Mouse (Mus musculus): ENCODE results near the gene Olfr643. TPM values are rescaled to one million over a fixed set of nuclear protein-coding genes. Genes with fewer than 3 reads are reported as not detected.

The Olfr643 gene
- polyA plus RNA-seq, 1 experiment from 2014 or later: not detected

GRCm38 (mm10) chr7:104085365-104085764 lies 51.8 kb downstream of the Olfr643 start, which contains the start of gene Olfr645:
Gene Olfr645, minus strand, starts transcription at chr7:104085465.
- Histone ChIP-seq H3K4me2 (no peak within 1 kb of the TSS), H3K9me3 (no peaks in the 10 kb centered on the region), H3K4me1 (replicated peaks) (no peaks in the 10 kb centered on the region), H3K4me3 (no peak within 1 kb of the TSS), H3K36me3 (no peaks in the 10 kb centered on the region), H3K9ac (no peak within 1 kb of the TSS), H3K27me3 (no peaks in the 10 kb centered on the region), H3K27ac (no peak within 1 kb of the TSS)
- 85% methylated on average over 1 of the region's 1 CpGs for WGBS
- ATAC-seq (ENCODE audit: low FRiP score): no peak

GRCm38 (mm10) chr7:104071769-104072168 lies 65.4 kb downstream of the Olfr643 start, which contains the start of gene Olfr644:
Gene Olfr644, minus strand, starts transcription at chr7:104071869.
- Histone ChIP-seq H3K27me3 (no peaks in the 10 kb centered on the region), H3K9me3 (no peaks in the 10 kb centered on the region), H3K27ac (no peak within 1 kb of the TSS), H3K4me1 (replicated peaks) (no peaks in the 10 kb centered on the region), H3K36me3 (no peaks in the 10 kb centered on the region), H3K9ac (no peak within 1 kb of the TSS), H3K4me2 (no peak within 1 kb of the TSS), H3K4me3 (no peak within 1 kb of the TSS)
- no peak for ATAC-seq (ENCODE audit: low FRiP score)
- 73% methylated on average over 2 of the region's 2 CpGs for WGBS

- H3K27ac ChIP-seq: no peak within 1 kb of the TSS
- no peaks in the 10 kb centered on the region for H3K27me3 ChIP-seq
- H3K9ac ChIP-seq: no peak within 1 kb of the TSS
- H3K36me3 ChIP-seq: no peaks in the 10 kb centered on the region
- ATAC-seq (ENCODE audit: low FRiP score): no peak
- H3K9me3 ChIP-seq: no peaks in the 10 kb centered on the region
- no peak within 1 kb of the TSS for H3K4me2 ChIP-seq
- H3K4me3 ChIP-seq: no peak within 1 kb of the TSS
- 56% methylated on average over 2 of the region's 2 CpGs for WGBS
- no peaks in the 10 kb centered on the region for H3K4me1 ChIP-seq (replicated peaks)
These were observed 75.9 kb downstream of the Olfr643 start, which contains the start of gene 4930516K23Rik for GRCm38 (mm10) chr7:104061345-104061744. Gene 4930516K23Rik, minus strand, starts transcription at chr7:104061445.

GRCm38 (mm10) chr7:104059215-104059614 lies 78.0 kb downstream of the Olfr643 start:
- Histone ChIP-seq H3K27me3 (no peaks in the 10 kb centered on the region), H3K9ac (no peak overlapping the region), H3K4me3 (no peak overlapping the region), H3K4me1 (replicated peaks) (no peaks in the 10 kb centered on the region), H3K4me2 (no peak overlapping the region), H3K9me3 (no peaks in the 10 kb centered on the region), H3K36me3 (no peaks in the 10 kb centered on the region), H3K27ac (no peak overlapping the region)
- ATAC-seq (ENCODE audit: low FRiP score): no peak
- WGBS: 91% methylated on average over 1 of the region's 1 CpGs

GRCm38 (mm10) chr7:104052566-104052965 lies 84.6 kb downstream of the Olfr643 start, which contains the start of gene Olfr642:
Gene Olfr642, minus strand, starts transcription at chr7:104052666.
- no peaks in the 10 kb centered on the region for H3K36me3 ChIP-seq
- no peak for ATAC-seq (ENCODE audit: low FRiP score)
- no peak within 1 kb of the TSS for H3K4me3 ChIP-seq
- 88% methylated on average over 1 of the region's 1 CpGs for WGBS
- H3K4me1 ChIP-seq (replicated peaks): no peaks in the 10 kb centered on the region
- no peak within 1 kb of the TSS for H3K9ac ChIP-seq
- H3K9me3 ChIP-seq: no peaks in the 10 kb centered on the region
- H3K4me2 ChIP-seq: no peak within 1 kb of the TSS
- no peak within 1 kb of the TSS for H3K27ac ChIP-seq
- H3K27me3 ChIP-seq: no peaks in the 10 kb centered on the region

- Histone ChIP-seq H3K4me1 (replicated peaks) (no peaks in the 10 kb centered on the region), H3K27ac (no peak overlapping the region), H3K27me3 (no peaks in the 10 kb centered on the region), H3K4me3 (no peak overlapping the region), H3K9me3 (no peaks in the 10 kb centered on the region), H3K9ac (no peak overlapping the region), H3K36me3 (no peaks in the 10 kb centered on the region), H3K4me2 (no peak overlapping the region)
- WGBS: 94% methylated on average over 4 of the region's 4 CpGs
- no peak for ATAC-seq (ENCODE audit: low FRiP score)
These were observed 86.5 kb downstream of the Olfr643 start for GRCm38 (mm10) chr7:104050745-104051144.

GRCm38 (mm10) chr7:104035145-104035544 lies 102.1 kb downstream of the Olfr643 start, which contains the start of gene Olfr641:
Gene Olfr641, plus strand, starts transcription at chr7:104035445.
- WGBS: 71% methylated on average over 1 of the region's 1 CpGs
- Histone ChIP-seq H3K9ac (no peak within 1 kb of the TSS), H3K4me1 (replicated peaks) (no peaks in the 10 kb centered on the region), H3K27me3 (no peaks in the 10 kb centered on the region), H3K4me3 (no peak within 1 kb of the TSS), H3K27ac (no peak within 1 kb of the TSS), H3K4me2 (no peak within 1 kb of the TSS), H3K36me3 (no peaks in the 10 kb centered on the region), H3K9me3 (no peaks in the 10 kb centered on the region)
- ATAC-seq (ENCODE audit: low FRiP score): no peak

GRCm38 (mm10) chr7:104026978-104027377 lies 110.2 kb downstream of the Olfr643 start:
- no peak for ATAC-seq (ENCODE audit: low FRiP score)
- Histone ChIP-seq H3K9ac (no peak overlapping the region), H3K9me3 (no peaks in the 10 kb centered on the region), H3K36me3 (no peaks in the 10 kb centered on the region), H3K4me2 (no peak overlapping the region), H3K4me1 (replicated peaks) (no peaks in the 10 kb centered on the region), H3K27ac (no peak overlapping the region), H3K4me3 (no peak overlapping the region), H3K27me3 (no peaks in the 10 kb centered on the region)
- WGBS: 90% methylated on average over 3 of the region's 3 CpGs

GRCm38 (mm10) chr7:104025473-104025872 lies 111.7 kb downstream of the Olfr643 start, which contains the start of gene Olfr640:
Gene Olfr640, minus strand, starts transcription at chr7:104025573.
- no peak for ATAC-seq (ENCODE audit: low FRiP score)
- WGBS: 84% methylated on average over 6 of the region's 6 CpGs
- no peak within 1 kb of the TSS for H3K9ac ChIP-seq
- H3K4me3 ChIP-seq: no peak within 1 kb of the TSS
- H3K36me3 ChIP-seq: no peaks in the 10 kb centered on the region
- no peaks in the 10 kb centered on the region for H3K27me3 ChIP-seq
- no peaks in the 10 kb centered on the region for H3K9me3 ChIP-seq
- H3K4me2 ChIP-seq: no peak within 1 kb of the TSS
- H3K27ac ChIP-seq: no peak within 1 kb of the TSS
- no peaks in the 10 kb centered on the region for H3K4me1 ChIP-seq (replicated peaks)

- H3K27ac ChIP-seq: no peak overlapping the region
- 96% methylated on average over 6 of the region's 6 CpGs for WGBS
- H3K9me3 ChIP-seq: no peaks in the 10 kb centered on the region
- H3K9ac ChIP-seq: no peak overlapping the region
- no peak for ATAC-seq (ENCODE audit: low FRiP score)
- no peaks in the 10 kb centered on the region for H3K4me1 ChIP-seq (replicated peaks)
- H3K4me3 ChIP-seq: no peak overlapping the region
- no peak overlapping the region for H3K4me2 ChIP-seq
- H3K27me3 ChIP-seq: no peaks in the 10 kb centered on the region
- H3K36me3 ChIP-seq: no peaks in the 10 kb centered on the region
These were observed 115.6 kb downstream of the Olfr643 start for GRCm38 (mm10) chr7:104021651-104022050.

GRCm38 (mm10) chr7:104018953-104019352 lies 118.3 kb downstream of the Olfr643 start:
- Histone ChIP-seq H3K36me3 (no peaks in the 10 kb centered on the region), H3K9me3 (no peaks in the 10 kb centered on the region), H3K4me2 (no peak overlapping the region), H3K4me3 (no peak overlapping the region), H3K27ac (no peak overlapping the region), H3K27me3 (no peaks in the 10 kb centered on the region), H3K9ac (no peak overlapping the region), H3K4me1 (replicated peaks) (no peaks in the 10 kb centered on the region)
- ATAC-seq (ENCODE audit: low FRiP score): no peak
- WGBS: 97% methylated on average over 1 of the region's 1 CpGs

GRCm38 (mm10) chr7:104017203-104017602 lies 120.0 kb downstream of the Olfr643 start, which contains the start of gene Olfr639:
Gene Olfr639, minus strand, starts transcription at chr7:104017303.
- no peak within 1 kb of the TSS for H3K4me2 ChIP-seq
- H3K4me1 ChIP-seq (replicated peaks): no peaks in the 10 kb centered on the region
- H3K9me3 ChIP-seq: no peaks in the 10 kb centered on the region
- no peak within 1 kb of the TSS for H3K4me3 ChIP-seq
- no peaks in the 10 kb centered on the region for H3K36me3 ChIP-seq
- ATAC-seq (ENCODE audit: low FRiP score): no peak
- H3K27ac ChIP-seq: no peak within 1 kb of the TSS
- H3K9ac ChIP-seq: no peak within 1 kb of the TSS
- H3K27me3 ChIP-seq: no peaks in the 10 kb centered on the region

- no peak for ATAC-seq (ENCODE audit: low FRiP score)
- Histone ChIP-seq H3K27me3 (no peaks in the 10 kb centered on the region), H3K4me3 (no peak overlapping the region), H3K4me2 (no peak overlapping the region), H3K9ac (no peak overlapping the region), H3K9me3 (no peaks in the 10 kb centered on the region), H3K4me1 (replicated peaks) (no peaks in the 10 kb centered on the region), H3K36me3 (no peaks in the 10 kb centered on the region), H3K27ac (no peak overlapping the region)
These were observed 138.1 kb downstream of the Olfr643 start for GRCm38 (mm10) chr7:103999124-103999523.
